Mouse (Mus musculus): ENCODE measurements around the gene Map2k5.

Map2k5 gene

GRCm38 (mm10) chr9:63341761-63342160 is 35.9 kb downstream of the Map2k5 start:
- DNase-seq (ENCODE audit: low read depth, low spot score) = no peak

DNA sequence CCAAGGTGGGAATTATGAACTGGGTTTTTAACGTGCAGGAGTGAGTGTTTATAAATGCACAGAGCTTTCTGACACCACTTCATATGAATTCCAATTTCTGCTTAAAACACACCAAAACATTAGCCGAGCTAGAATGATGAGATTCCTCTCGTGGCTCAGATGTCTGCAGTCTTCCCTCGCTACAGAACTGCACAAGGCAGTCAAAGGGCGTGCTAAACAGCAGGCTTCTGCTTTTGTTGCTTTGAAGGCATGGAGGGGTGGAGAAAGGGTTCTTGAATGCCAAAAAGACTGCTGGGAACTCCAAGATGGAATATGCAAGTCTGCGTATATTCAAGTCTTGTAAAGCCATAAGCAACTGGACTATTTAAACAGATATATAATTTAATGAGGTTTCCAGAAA is 38.4 kb downstream of the Map2k5 start:
- no peak for DNase-seq (ENCODE audit: low read depth, low spot score)

DNA sequence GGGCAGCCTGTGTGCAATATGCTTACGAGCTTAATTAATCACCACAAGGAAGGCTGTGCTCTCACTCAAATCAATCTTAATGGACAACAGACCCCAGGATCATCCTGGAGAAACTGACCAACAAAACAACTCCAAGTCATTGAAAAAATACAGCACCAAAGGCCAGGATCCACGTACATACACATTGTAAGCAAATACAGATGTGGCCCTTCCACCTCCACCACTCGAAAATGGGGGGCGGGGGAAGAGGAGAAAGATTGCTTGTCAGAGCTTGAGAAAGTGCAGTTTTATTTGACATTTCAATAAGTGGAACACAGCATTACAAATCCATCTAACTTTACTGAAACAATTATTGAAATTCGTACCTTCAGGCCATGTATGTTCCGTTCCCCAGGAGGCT is 39.0 kb downstream of the Map2k5 start:
- no peak for DNase-seq (ENCODE audit: low read depth, low spot score)

DNA sequence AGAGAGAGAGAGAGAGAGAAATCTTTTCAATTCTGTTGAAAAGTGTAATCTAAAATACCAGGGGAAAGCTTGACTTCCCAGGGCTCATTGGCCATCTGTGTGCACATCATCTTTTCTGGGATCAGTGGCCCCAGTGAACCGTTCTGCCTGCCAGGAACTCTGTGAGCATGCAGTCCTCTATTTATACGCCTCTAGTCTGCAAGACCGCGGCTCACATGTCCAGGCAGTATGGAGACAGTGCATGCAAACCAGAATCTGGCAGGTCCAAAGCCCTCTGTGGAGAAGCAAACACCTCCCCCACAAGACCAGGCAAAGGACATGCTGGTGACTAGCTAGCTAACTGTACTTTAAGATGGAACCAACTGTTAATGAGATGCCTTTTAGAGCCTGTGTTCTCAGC is 41.9 kb downstream of the Map2k5 start:
- DNase-seq (ENCODE audit: low read depth, low spot score) = no peak

DNA sequence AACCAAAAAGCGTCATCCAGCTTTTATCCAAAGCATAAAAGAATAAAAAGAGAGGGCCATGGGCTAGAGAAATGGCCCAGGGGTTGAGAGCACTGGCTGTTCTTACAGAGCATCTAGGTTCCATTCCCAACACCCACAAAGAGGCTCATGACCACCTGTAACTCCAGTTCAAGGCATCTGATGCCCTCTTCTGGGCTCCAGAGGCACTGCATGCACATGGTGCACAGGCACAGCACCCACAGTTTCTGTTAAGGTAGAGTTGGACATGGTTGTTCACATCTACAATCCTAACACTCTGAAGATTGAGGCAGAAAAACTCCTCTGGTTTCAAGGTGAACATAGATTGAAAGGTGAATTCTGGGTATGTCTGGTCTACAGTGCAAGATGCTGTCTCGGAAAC is 44.6 kb downstream of the Map2k5 start:
- DNase-seq (ENCODE audit: low read depth, low spot score) = no peak

DNA sequence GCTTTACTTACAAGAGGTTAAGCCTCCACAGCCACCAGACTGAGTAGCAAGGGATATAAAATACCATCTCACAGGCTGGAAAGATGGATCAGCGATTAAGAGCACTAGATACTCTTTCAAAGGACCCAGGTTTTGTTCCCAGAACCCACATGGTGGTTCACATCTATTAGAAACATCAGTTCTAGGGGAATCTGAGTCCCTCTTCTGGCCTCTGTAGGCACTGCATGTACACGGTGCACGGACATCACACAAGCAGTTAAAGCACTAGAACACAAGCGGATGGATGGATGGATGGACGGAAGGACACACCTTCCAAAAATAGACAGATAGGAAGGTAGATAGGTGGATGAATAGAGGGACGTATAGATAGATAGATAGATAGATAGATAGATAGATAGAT is 46.5 kb downstream of the Map2k5 start:
- no peak for DNase-seq (ENCODE audit: low read depth, low spot score)

- DNase-seq (ENCODE audit: low read depth, low spot score) = no peak
These were observed 48.6 kb downstream of the Map2k5 start for GRCm38 (mm10) chr9:63328958-63329685.

DNA sequence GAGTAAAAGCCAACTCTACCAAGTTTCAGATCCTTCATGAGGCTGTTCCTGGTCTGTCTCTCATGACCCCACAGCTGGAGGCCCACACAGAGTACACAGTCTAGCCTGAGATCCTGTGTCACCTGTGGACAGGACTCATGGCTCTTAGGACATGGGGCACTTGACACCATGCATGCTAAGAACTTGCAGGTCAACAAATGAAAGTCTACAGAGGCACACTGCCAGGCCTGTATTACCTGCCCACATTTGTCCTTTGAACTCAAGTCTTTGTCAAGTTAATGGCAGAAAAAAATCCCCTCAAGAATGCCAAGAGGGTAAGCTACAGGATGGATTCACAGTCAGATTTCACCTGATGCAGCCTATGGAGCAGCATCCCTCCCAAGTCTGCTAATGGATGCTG is 62.5 kb downstream of the Map2k5 start:
- no peak for DNase-seq (ENCODE audit: low read depth, low spot score)

GRCm38 (mm10) chr9:63314126-63314525 is 63.6 kb downstream of the Map2k5 start:
- DNase-seq (ENCODE audit: low read depth, low spot score) = no peak

DNA sequence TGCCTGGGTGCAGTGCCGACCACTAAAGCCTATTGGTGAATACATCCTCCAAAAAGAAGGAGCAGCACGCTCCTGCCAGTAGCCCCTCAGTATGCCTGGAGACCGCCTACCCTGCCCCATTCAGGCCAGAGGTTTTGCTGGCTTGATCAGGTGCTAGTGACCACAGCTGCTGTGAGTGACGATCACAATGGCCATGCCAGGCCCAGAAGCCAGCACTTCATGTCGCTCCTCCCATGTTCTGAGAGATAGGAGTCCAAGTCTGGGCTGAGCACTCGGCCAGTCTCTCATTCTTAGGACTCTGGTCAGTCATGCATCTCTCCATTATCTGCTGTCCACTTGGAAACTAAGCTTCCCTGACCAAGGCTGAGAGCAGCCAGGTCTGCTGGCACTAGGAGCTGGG is 67.7 kb downstream of the Map2k5 start:
- DNase-seq (ENCODE audit: low read depth, low spot score) = no peak

DNA sequence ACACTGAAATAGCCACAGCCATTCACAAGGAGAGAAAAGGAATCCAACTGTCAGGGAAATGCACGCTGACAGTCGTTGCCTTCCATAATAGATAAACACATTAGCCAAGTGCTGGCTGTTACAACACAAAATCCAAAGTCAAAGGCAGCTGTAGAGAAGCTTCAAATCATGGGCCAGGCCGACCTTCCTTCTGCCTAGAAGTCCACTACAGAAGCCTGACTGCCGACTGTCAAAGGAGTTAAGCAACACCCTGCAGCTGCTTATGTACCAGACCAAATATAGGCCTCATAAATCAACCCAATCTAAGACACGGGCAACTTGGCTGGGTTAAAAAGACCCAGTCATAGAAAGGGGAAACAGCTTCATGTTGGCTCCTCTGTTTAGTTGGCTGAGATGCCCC is 68.7 kb downstream of the Map2k5 start:
- no peak for DNase-seq (ENCODE audit: low read depth, low spot score)

GRCm38 (mm10) chr9:63308441-63308840 is 69.3 kb downstream of the Map2k5 start:
- no peak for DNase-seq (ENCODE audit: low read depth, low spot score)

GRCm38 (mm10) chr9:63302511-63302910 is 75.2 kb downstream of the Map2k5 start:
- DNase-seq (ENCODE audit: low read depth, low spot score) = no peak

- DNase-seq (ENCODE audit: low read depth, low spot score) = no peak
These were observed 79.0 kb downstream of the Map2k5 start for GRCm38 (mm10) chr9:63298656-63299055.

DNA sequence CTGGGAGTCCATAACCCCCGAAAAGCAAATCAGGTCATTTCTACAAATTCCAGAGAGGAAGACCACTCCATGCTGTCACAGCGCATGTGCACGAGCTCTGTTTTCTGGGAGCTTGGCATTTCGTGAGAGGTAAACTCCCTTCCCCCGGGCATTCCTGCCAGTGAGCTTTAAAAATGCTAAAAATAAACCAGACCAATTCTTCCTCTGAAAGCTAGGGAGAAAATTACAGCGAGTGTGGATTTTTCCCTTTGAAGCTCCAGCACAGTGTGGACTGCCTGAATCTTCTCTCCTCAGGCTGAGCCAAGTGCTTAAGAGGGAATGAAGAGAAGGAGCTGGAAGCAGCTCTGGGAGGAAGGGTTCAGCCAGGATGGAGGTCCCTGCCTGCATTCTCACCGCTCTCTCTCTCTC is 82.1 kb downstream of the Map2k5 start:
- peak; percentile 77 for DNase-seq (ENCODE audit: low read depth, low spot score)

GRCm38 (mm10) chr9:63294846-63295245 is 82.9 kb downstream of the Map2k5 start:
- no peak for DNase-seq (ENCODE audit: low read depth, low spot score)

GRCm38 (mm10) chr9:63293781-63294480 is 83.8 kb downstream of the Map2k5 start:
- no peak for DNase-seq (ENCODE audit: low read depth, low spot score)

GRCm38 (mm10) chr9:63288676-63289075 is 89.0 kb downstream of the Map2k5 start:
- DNase-seq (ENCODE audit: low read depth, low spot score) = no peak

DNA sequence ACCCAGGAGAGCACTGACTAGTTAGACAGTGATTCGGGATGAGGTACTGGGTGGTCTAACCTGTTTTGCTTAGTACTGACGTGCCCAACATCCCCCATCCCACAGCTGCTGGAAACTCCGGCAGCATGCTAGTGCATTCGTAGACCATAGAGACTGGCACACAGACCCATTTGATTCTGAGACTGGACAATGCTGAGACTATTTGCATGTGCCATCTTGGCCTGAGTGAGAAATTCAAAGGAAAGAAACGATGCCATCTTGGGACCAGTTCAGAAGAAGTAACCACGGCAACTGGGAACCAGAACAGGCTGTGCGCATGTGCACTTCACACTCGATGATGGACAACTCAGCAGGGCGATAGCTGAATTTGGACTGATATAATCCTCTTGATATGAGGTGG is 93.3 kb downstream of the Map2k5 start:
- DNase-seq (ENCODE audit: low read depth, low spot score) = no peak

GRCm38 (mm10) chr9:63281996-63282395 is 95.7 kb downstream of the Map2k5 start:
- no peak for DNase-seq (ENCODE audit: low read depth, low spot score)

GRCm38 (mm10) chr9:63281086-63281485 is 96.6 kb downstream of the Map2k5 start:
- DNase-seq (ENCODE audit: low read depth, low spot score) = no peak

- DNase-seq (ENCODE audit: low read depth, low spot score) = no peak
These were observed 103.9 kb downstream of the Map2k5 start for GRCm38 (mm10) chr9:63273781-63274180.

DNA sequence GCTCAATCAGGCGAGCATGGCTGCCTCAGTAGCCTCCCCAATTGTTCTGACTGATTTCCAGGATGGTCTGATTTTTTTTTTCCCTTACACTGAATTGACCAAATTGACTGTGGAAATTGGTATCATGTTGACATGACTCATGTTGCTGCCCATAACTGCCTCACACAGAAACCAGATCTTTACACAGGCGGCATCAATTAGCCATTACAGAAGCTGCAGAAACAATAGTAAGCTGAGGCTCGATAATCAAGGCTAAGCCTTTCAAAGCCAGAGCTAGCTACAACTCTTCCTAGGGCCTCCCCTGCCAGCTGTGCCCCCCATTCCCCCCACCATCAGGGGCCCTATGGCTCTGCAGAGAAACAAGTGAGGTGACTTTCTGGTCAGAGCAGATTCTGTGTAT is 107.9 kb downstream of the Map2k5 start:
- DNase-seq (ENCODE audit: low read depth, low spot score) = no peak

Data from telencephalon, adult 2 months (tissue).